Mouse (Mus musculus) adrenal gland, adult (tissue): Measurements from ENCODE around the gene Lpgat1.
A peak's percentile ranks its signal among the peaks of the same experiment; 100 is the strongest.

Source experiments
- DNase-seq, 2 experiments: peaks; one replicate each; pipeline ENCODE4 v3.0.0; 2022 to 2023; ENCODE audit warnings: low spot score in 1 of 2; ENCODE audit not compliant: inconsistent age in 2 of 2

The Lpgat1 gene

GRCm38 (mm10) chr1:191733822-191734221 is 16.2 kb downstream of the Lpgat1 start:
- DNase-seq: no peak

GRCm38 (mm10) chr1:191736425-191736824 is 18.8 kb downstream of the Lpgat1 start:
- DNase-seq: no peak

GRCm38 (mm10) chr1:191737871-191738270 is 20.2 kb downstream of the Lpgat1 start:
- DNase-seq: peak in 1 of 2 experiments; percentile 56

- no peak for DNase-seq
Measured at GRCm38 (mm10) chr1:191738726-191739125, 21.1 kb downstream of the Lpgat1 start.

GRCm38 (mm10) chr1:191740587-191741361 is 23.1 kb downstream of the Lpgat1 start:
- peak in 1 of 2 experiments; percentile 71 for DNase-seq

GRCm38 (mm10) chr1:191741635-191742034 is 24.0 kb downstream of the Lpgat1 start:
- no peak for DNase-seq

GRCm38 (mm10) chr1:191748431-191748830 is 30.8 kb downstream of the Lpgat1 start:
- no peak for DNase-seq

- peak in 1 of 2 experiments; percentile 37 for DNase-seq
Measured at GRCm38 (mm10) chr1:191756520-191757199, 39.0 kb downstream of the Lpgat1 start.

GRCm38 (mm10) chr1:191774106-191774505 is 56.5 kb downstream of the Lpgat1 start:
- DNase-seq: no peak

- DNase-seq: no peak
Measured at GRCm38 (mm10) chr1:191775116-191775515, 57.5 kb downstream of the Lpgat1 start.

- DNase-seq: no peak
Measured at GRCm38 (mm10) chr1:191777521-191777920, 59.9 kb downstream of the Lpgat1 start.

GRCm38 (mm10) chr1:191780470-191780869 is 62.8 kb downstream of the Lpgat1 start:
- DNase-seq: no peak

GRCm38 (mm10) chr1:191785108-191785507 is 67.5 kb downstream of the Lpgat1 start:
- no peak for DNase-seq

- DNase-seq: no peak
Measured at GRCm38 (mm10) chr1:191786255-191786654, 68.6 kb downstream of the Lpgat1 start.

- DNase-seq: no peak
Measured at GRCm38 (mm10) chr1:191787379-191787778, 69.7 kb downstream of the Lpgat1 start.

GRCm38 (mm10) chr1:191792991-191793390 is 75.4 kb downstream of the Lpgat1 start:
- DNase-seq: peak; percentile 31 to 80

- DNase-seq: no peak
Measured at GRCm38 (mm10) chr1:191793888-191794532, 76.4 kb downstream of the Lpgat1 start.

- peak in 1 of 2 experiments; percentile 62 for DNase-seq
Measured at GRCm38 (mm10) chr1:191796238-191796896, 78.7 kb downstream of the Lpgat1 start.

- DNase-seq: peak in 1 of 2 experiments; percentile 48
Measured at GRCm38 (mm10) chr1:191802093-191802819, 84.6 kb downstream of the Lpgat1 start.

GRCm38 (mm10) chr1:191802820-191803655 is 85.4 kb downstream of the Lpgat1 start:
- DNase-seq: peak in 1 of 2 experiments; percentile 80
